Mouse (Mus musculus) spleen, adult 2 months (tissue): Measurements from ENCODE around the gene Ncor2.

Experiments
- CTCF ChIP-seq: fragments of 200-500 bp; IDR thresholded peaks from 2 replicates; pipeline ENCODE4 v1.5.1; 2011; ENCODE audit warnings: mild to moderate bottlenecking, inconsistent platforms; ENCODE audit not compliant: insufficient read depth, insufficient read length, insufficient replicate concordance; ENCODE audit errors: extremely low read depth
- POLR2A ChIP-seq: fragments of 200-500 bp; IDR thresholded peaks from 2 replicates; pipeline ENCODE4 v1.6.1; 2011; ENCODE audit warnings: low read depth, low read length, inconsistent platforms

DNA sequence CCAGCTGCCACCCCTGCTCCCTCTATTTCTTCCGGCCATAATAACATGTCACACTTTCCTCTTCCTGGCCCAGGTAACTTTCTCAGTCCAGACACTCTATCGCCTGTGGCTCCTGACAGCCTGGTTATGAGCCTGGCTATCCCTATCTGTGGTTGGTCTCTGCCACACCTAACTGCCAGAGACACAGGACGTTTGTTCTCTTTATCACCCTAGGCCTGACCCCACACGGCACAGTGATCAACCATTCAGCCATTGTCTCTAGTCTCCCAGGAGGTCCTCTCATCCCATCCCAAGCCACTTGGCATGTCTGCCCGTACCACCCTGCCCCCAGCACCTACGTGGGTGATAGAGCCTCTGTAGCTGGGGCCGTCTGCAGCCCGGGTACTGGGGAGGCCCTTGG lies 142.5 kb downstream of the Ncor2 start:
- TF ChIP-seq CTCF (no peak), POLR2A (no peak)
